Mouse (Mus musculus): Measurements from ENCODE around the gene Snx7. TPM values are rescaled to one million over a fixed set of nuclear protein-coding genes. Genes with fewer than 3 reads are reported as not detected.

The Snx7 gene
- polyA plus RNA-seq, 1 experiment from 2014 or later, result 13.2 TPM

DNA sequence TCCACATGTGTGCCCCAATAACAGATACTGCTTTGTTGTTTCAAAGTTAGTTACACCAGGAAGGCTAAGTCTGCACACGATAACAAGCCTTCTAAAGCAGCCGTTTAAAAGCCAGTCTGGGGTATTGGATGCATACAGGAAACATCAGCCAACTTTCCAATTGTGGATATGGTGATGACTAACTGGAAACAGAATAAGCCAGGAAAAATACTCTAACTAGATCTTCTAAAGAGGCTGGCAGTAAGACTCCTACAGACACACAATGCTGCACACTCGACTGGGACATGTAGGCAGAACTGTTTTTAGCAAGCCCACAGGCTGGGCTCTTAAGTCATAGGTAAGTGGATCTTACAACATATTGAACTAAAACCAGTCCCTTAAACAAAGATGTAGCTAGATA, 15.0 kb downstream of the Snx7 start:
- H3K27ac ChIP-seq (replicated peaks), result no peak overlapping the region
- WGBS, result 90% methylated on average over 3 of the region's 3 CpGs
- no peaks in the 10 kb centered on the region for H3K36me3 ChIP-seq
- no peak for DNase-seq (ENCODE audit: low spot score)
- H3K27me3 ChIP-seq (ENCODE audit: low read depth, poor library complexity, severe bottlenecking), result no peaks in the 10 kb centered on the region
- no peak overlapping the region for H3K4me3 ChIP-seq
- no peaks in the 10 kb centered on the region for H3K9me3 ChIP-seq (replicated peaks)
- no peaks in the 10 kb centered on the region for H3K4me1 ChIP-seq

DNA sequence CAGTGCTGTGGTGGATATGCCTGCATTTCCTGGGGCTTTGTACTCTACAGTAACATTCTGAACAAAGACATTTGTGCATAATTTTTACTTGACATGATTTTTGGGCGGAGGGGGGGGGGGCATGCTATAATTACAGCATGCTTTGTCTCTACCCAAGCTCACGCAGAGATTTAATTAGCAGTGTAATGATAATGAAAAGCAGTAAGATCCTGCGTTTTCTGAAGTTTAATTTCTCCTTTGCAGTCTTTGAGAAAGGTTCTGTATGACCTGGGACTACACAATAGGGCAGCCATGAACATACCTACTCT, 16.7 kb downstream of the Snx7 start:
- no peak for DNase-seq (ENCODE audit: low spot score)
- Histone ChIP-seq H3K27ac (replicated peaks) (no peak overlapping the region), H3K27me3 (ENCODE audit: low read depth, poor library complexity, severe bottlenecking) (no peaks in the 10 kb centered on the region), H3K4me1 (no peaks in the 10 kb centered on the region), H3K9me3 (replicated peaks) (no peaks in the 10 kb centered on the region), H3K4me3 (no peak overlapping the region), H3K36me3 (no peaks in the 10 kb centered on the region)
- WGBS, result 89% methylated on average over 3 of the region's 3 CpGs

DNA sequence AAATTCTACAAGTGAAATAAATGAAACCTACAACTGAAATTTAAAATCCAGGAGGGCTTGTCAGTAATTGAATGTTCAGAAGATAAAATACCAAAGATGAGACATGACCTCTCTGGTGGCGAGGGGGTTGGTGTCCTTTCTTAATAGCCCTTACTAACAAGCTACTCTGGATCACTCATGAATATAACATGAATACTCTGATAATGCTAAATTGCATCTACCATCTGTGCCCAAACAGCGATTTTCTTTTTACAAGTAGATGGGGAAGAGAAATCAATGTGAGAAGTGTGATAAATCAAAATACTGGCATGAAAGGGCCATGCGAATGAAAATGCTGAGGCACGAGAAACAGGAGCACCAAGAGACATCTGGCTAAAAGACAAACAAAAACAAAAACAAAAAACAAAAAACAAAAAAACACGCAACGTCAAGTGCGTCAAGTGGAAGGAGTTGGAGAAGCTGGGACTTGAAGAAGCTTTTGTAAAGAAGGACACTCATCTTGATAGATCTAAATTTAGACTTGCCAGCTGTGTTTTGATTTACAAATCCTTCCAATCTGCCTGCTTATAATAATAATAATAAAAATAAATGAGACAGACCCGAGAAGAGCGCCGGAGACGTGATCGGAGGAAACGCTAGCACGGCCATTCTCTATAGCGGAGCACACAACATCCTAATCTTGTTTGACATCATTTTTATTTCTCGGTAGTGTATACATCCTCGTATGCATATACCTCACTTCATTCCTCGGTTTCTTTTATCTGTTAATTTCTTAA, 17.3 kb downstream of the Snx7 start:
- WGBS, result 94% methylated on average over 18 of the region's 18 CpGs
- H3K27ac ChIP-seq (replicated peaks), result no peak overlapping the region

DNA sequence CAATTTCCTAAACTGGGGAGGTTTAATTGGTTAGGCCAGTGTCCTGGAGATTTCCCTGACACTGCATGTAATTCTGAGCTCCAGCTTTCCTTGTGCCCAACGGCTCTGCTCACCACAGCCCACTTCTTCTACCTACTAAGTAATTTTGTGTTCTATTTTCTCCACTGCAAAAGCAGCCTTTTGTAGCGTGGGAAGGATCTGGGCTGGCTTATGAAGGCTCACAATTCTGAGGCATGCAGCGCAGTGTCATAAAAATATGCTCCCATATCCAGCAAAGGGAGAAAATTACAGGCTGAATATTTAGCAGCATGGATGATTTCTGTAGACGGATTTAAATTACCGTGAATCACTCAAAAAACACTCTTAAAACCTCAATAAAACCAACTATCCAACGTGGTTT, 19.9 kb downstream of the Snx7 start:
- Histone ChIP-seq H3K4me1 (no peaks in the 10 kb centered on the region), H3K27me3 (ENCODE audit: low read depth, poor library complexity, severe bottlenecking) (no peaks in the 10 kb centered on the region), H3K9me3 (replicated peaks) (no peaks in the 10 kb centered on the region), H3K4me3 (no peak overlapping the region), H3K27ac (replicated peaks) (no peak overlapping the region), H3K36me3 (no peaks in the 10 kb centered on the region)
- WGBS, result 90% methylated on average over 6 of the region's 6 CpGs
- DNase-seq (ENCODE audit: low spot score), result no peak

More for the DNA sequence above, 17.3 kb downstream of the Snx7 start:
- no peak for DNase-seq (ENCODE audit: low spot score)
- Histone ChIP-seq H3K4me1 (no peaks in the 10 kb centered on the region), H3K27me3 (ENCODE audit: low read depth, poor library complexity, severe bottlenecking) (no peaks in the 10 kb centered on the region), H3K9me3 (replicated peaks) (no peaks in the 10 kb centered on the region), H3K4me3 (no peak overlapping the region), H3K36me3 (no peaks in the 10 kb centered on the region)

DNA sequence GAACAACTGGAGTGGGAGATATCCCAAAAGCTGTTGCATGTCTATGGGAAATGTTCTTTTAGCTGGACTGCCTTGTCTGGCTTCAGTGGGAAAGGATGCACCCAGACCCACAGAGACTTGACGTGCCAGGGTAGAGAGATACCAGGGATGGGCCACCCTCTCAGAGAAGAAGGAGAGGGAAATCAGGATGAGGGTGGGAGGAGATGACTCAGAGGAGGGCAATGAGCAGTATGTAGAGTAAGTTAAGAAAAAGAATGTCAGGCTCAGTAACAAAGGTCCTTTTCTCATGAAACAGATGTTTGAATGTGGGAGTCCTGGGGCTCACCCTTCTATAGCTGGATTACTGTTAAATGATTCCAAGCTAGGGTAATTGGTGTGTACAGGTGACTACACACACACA, 26.1 kb downstream of the Snx7 start:
- 100% methylated on average over 1 of the region's 1 CpGs for WGBS
- no peaks in the 10 kb centered on the region for H3K4me1 ChIP-seq
- no peak overlapping the region for H3K27ac ChIP-seq (replicated peaks)
- H3K9me3 ChIP-seq (replicated peaks), result no peaks in the 10 kb centered on the region
- no peak overlapping the region for H3K4me3 ChIP-seq
- DNase-seq (ENCODE audit: low spot score), result no peak
- no peaks in the 10 kb centered on the region for H3K36me3 ChIP-seq
- no peaks in the 10 kb centered on the region for H3K27me3 ChIP-seq (ENCODE audit: low read depth, poor library complexity, severe bottlenecking)

DNA sequence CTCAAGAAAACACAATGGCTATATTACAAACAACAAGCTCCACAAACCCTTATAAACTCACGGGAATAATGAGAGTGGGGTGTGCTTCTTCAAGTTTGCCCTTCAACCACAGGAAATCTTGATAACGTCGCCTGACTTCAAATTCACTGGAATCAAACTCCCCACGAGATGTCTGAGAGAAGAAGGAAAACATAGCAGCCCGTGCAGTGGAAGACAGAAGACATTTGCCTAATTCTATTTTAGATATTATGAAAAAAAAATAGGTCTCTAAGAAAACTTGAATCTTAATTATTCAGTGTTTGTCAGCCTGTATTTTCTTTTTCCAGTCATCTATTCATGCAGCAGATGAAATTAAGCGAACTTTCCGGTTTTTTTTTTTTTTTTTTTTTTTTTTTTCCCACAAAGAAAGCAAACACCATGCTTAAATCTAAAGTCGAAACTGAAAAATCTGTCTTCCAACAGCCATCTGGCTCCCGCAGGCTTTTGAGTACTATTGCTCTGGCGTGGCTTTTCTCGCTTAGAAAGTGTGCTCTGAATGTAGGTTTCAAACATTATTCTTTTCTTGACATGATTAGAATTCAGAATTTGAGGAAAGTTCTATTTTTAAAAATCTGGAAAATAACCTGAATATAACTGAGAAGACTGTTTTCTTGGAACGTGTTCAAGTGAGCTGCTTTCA, 28.7 kb downstream of the Snx7 start:
- WGBS, result 87% methylated on average over 12 of the region's 12 CpGs
- H3K27ac ChIP-seq (replicated peaks), result no peak overlapping the region
- no peaks in the 10 kb centered on the region for H3K27me3 ChIP-seq (ENCODE audit: low read depth, poor library complexity, severe bottlenecking)
- no peak overlapping the region for H3K4me3 ChIP-seq
- no peaks in the 10 kb centered on the region for H3K9me3 ChIP-seq (replicated peaks)
- no peaks in the 10 kb centered on the region for H3K4me1 ChIP-seq
- no peak for DNase-seq (ENCODE audit: low spot score)
- H3K36me3 ChIP-seq, result no peaks in the 10 kb centered on the region

DNA sequence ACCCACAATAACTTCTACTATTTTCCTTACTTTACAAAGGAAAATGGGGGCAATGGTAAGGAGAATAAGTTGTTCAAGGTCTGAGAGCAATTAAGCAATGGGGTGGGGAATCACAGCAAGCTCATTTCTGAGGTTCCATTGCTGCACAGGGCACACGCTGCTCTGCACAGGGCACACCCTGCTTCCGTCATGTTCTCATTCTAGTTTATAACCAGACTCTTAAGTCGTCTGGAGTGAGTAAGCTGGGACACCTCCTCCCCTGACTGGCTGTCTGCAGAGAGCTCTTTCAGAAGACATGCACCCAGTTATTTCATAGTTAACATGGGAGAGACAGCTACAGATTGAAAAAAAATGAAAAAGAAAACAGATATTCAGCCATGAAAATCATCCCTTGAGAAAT, 30.7 kb downstream of the Snx7 start:
- no peaks in the 10 kb centered on the region for H3K4me1 ChIP-seq
- WGBS, result 79% methylated on average over 3 of the region's 3 CpGs
- H3K27me3 ChIP-seq (ENCODE audit: low read depth, poor library complexity, severe bottlenecking), result no peaks in the 10 kb centered on the region
- H3K27ac ChIP-seq (replicated peaks), result no peak overlapping the region
- no peaks in the 10 kb centered on the region for H3K9me3 ChIP-seq (replicated peaks)
- no peak overlapping the region for H3K4me3 ChIP-seq
- no peak for DNase-seq (ENCODE audit: low spot score)
- H3K36me3 ChIP-seq, result no peaks in the 10 kb centered on the region

DNA sequence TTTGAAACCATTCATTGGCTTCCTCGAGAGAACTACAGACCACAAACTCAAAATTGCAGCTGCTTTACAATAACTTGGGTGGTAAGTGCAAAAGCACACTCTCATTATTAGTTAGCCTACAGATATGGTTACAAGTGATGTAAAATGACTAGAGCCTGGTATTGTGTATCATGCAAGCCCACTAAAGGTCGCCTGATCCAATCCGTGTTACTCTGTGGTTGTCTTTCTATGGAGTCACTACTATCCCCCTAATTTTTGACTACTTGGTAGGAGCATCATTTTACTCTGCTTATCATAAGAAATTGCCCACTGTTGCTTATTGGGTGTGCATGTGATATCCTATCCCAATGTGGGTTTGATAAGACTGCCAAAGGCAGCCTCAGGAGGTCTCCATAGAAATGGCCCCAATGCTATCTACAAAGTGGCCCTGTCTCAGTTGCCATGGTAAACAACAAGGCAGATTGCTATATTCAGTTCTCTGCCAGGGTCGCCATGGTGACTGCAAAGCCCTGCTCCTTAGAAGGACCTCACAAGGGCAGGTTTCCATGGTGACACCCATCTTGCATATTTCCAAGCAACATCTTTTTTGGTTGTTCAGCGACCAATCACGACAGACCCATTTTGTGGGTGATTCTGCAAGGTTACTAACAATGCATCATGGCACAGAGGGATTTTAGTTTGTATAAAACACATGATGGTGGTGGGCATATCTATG, 42.1 kb downstream of the Snx7 start:
- peaks cover 11% of the 10 kb centered on the region for H3K4me1 ChIP-seq
- 72% methylated on average over 6 of the region's 6 CpGs for WGBS
- H3K36me3 ChIP-seq, result no peaks in the 10 kb centered on the region
- no peak overlapping the region for H3K4me3 ChIP-seq
- no peaks in the 10 kb centered on the region for H3K27me3 ChIP-seq (ENCODE audit: low read depth, poor library complexity, severe bottlenecking)
- no peaks in the 10 kb centered on the region for H3K9me3 ChIP-seq (replicated peaks)
- DNase-seq (ENCODE audit: low spot score), result peak; percentile 73
- no peak overlapping the region for H3K27ac ChIP-seq (replicated peaks)

DNA sequence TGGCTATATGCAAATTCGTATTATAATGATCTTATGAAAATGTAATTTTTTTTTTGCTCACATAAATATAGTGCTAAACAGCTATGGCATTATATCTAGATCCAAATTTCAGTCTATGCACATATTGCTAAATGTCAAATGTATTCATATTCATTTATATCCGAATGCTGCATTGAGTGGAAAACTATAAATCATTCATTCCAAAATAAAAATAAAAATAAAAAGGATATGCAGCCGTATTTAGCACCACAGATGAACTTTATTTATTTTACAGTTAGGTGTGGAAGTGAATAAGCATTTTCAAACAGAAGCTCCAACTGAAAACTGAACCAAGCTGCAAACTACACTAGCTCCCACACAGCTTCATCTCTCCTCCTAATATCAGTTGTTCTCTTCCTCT, 45.5 kb downstream of the Snx7 start:
- Histone ChIP-seq H3K4me1 (peaks cover 11% of the 10 kb centered on the region), H3K27ac (replicated peaks) (no peak overlapping the region), H3K27me3 (ENCODE audit: low read depth, poor library complexity, severe bottlenecking) (no peaks in the 10 kb centered on the region), H3K36me3 (no peaks in the 10 kb centered on the region), H3K4me3 (no peak overlapping the region), H3K9me3 (replicated peaks) (no peaks in the 10 kb centered on the region)
- DNase-seq (ENCODE audit: low spot score), result no peak
- 89% methylated on average over 3 of the region's 3 CpGs for WGBS

DNA sequence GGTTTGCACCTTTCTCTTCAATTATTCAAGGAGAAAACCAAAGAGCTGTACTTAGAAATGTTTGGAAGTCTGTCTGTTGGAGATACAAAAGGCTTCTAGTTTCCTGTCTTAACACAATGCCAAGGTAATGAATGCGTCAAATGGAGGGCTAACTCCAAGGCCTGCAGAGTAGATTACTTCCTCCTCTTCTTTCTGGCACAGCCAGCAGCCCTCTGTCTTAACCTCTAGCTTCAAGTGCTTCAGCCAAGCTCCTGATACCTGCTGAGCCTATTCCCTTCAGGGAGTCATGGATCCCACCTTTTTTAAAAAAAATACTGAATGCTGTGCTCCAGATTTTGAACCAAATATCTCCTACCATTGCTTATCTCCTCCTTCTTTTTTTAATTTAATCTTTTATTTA, 51.1 kb downstream of the Snx7 start:
- WGBS, result 92% methylated on average over 1 of the region's 1 CpGs
- Histone ChIP-seq H3K27me3 (ENCODE audit: low read depth, poor library complexity, severe bottlenecking) (no peaks in the 10 kb centered on the region), H3K9me3 (replicated peaks) (no peaks in the 10 kb centered on the region), H3K4me3 (no peak overlapping the region), H3K36me3 (no peaks in the 10 kb centered on the region), H3K27ac (replicated peaks) (no peak overlapping the region), H3K4me1 (no peaks in the 10 kb centered on the region)
- no peak for DNase-seq (ENCODE audit: low spot score)

DNA sequence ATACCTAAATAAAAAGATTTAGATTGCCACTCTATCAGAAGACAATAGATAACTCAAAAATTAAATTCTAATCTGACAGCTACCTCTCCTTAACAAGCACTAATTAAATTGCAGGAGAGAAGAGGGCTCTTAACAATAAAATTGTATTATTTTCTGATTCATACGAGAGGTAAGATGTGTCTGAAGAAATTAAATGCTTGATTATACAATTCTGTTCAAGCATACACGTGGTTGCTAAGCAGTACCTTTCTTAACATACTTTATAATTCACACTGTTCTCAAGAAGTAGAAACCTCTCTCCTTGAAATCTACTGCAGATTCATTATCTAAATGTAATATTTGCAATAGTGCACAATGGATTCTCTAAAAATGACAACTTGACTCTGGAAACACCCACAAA, 54.5 kb downstream of the Snx7 start:
- Histone ChIP-seq H3K4me3 (no peak overlapping the region), H3K4me1 (no peaks in the 10 kb centered on the region), H3K9me3 (replicated peaks) (no peaks in the 10 kb centered on the region), H3K27ac (replicated peaks) (no peak overlapping the region), H3K27me3 (ENCODE audit: low read depth, poor library complexity, severe bottlenecking) (no peaks in the 10 kb centered on the region), H3K36me3 (no peaks in the 10 kb centered on the region)
- DNase-seq (ENCODE audit: low spot score), result no peak
- whole genome bisulfite sequencing, result 88% methylated on average over 2 of the region's 2 CpGs

DNA sequence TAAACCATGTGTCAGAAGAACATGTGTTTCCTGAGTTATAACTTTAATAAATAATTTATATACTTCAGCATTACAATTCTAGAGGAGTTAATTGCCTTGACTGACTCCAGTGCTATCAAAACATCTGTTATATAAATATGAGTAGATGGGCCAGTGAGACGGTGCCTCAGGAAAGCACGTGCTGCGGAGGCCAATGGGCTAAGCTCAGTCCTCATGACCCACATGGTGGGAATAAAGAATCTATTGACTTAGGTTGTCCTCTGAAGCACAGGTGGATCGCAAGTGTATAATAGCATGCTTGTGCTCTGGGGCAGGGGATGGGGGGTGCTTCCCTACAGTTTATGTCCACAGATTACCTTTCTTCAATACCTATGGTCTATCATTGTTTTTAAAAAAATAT, 56.6 kb downstream of the Snx7 start:
- Histone ChIP-seq H3K9me3 (replicated peaks) (no peaks in the 10 kb centered on the region), H3K4me3 (no peak overlapping the region), H3K36me3 (no peaks in the 10 kb centered on the region), H3K4me1 (no peaks in the 10 kb centered on the region), H3K27me3 (ENCODE audit: low read depth, poor library complexity, severe bottlenecking) (no peaks in the 10 kb centered on the region), H3K27ac (replicated peaks) (no peak overlapping the region)
- DNase-seq (ENCODE audit: low spot score), result no peak
- WGBS, result 91% methylated on average over 4 of the region's 4 CpGs

DNA sequence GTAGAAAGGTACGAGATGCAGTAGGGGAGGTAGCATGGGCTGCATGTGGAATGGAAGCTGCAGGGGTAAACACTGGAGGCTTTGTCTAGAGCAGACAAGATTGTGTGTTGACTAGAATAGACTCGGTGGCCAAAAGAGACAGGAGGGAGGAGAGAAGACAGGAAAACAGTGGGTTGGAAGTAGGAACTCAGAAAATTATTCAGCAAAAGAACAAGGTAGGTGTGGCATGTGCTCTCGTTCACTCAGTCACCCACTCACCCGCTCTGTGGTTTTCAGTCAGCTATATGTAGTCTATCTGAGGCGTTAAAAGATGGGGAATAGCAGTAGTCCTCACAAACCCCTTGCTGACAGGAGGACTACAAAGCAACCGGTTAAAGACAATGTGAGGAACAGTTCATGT, 63.0 kb downstream of the Snx7 start:
- Histone ChIP-seq H3K36me3 (no peaks in the 10 kb centered on the region), H3K9me3 (replicated peaks) (no peaks in the 10 kb centered on the region), H3K27me3 (ENCODE audit: low read depth, poor library complexity, severe bottlenecking) (no peaks in the 10 kb centered on the region), H3K27ac (replicated peaks) (no peak overlapping the region), H3K4me3 (no peak overlapping the region), H3K4me1 (no peaks in the 10 kb centered on the region)
- no peak for DNase-seq (ENCODE audit: low spot score)
- 88% methylated on average over 6 of the region's 6 CpGs for WGBS

Data from midbrain, embryonic 10.5 days (tissue).